Mouse (Mus musculus): ENCODE data around the gene Map4k2.

DNA sequence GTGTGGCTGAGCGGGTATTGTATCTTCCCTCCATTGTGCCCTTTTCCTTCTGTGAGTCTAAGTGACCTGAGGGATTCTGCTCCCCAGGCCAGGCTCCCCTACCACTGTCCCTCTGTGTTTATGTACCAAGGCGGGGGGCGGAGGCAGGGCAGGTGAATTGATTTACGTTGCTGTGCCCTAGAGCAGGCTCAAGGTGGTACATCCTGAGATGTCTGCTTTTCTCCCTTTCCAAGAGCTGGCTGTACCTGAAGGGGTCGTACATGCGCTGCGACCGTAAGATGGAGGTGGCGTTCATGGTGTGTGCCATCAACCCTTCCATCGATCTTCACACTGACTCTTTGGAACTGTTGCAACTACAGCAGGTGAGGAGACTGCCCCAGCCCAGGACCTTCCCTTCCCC lies 4.0 kb upstream of the Map4k2 start:
- TF ChIP-seq CTCF (IDR thresholded peaks at IDR 0.05; ENCODE audit: borderline replicate concordance, control insufficient read depth, extremely low read depth, insufficient read depth, low read length, poor library complexity) (no peak), POLR2A (IDR thresholded peaks at IDR 0.05; ENCODE audit: control insufficient read depth, extremely low read depth, insufficient read depth, low read length, poor library complexity) (no peak)

Measured in thymus, adult 2 months (tissue).